Mouse (Mus musculus): ENCODE data around the gene Olfr1532-ps1. TPM values are rescaled to one million over a fixed set of nuclear protein-coding genes. Genes with fewer than 3 reads are reported as not detected.
"Not testable (repeated sequence)": the region's sequence is repeated elsewhere in the genome, so short reads cannot be mapped to it uniquely, and the experiment has no call there.

The Olfr1532-ps1 gene
- not detected in 2 replicates for polyA plus RNA-seq (2016; fragmentation: Nextera tagmentation; extraction: Ambion mirVana)

DNA sequence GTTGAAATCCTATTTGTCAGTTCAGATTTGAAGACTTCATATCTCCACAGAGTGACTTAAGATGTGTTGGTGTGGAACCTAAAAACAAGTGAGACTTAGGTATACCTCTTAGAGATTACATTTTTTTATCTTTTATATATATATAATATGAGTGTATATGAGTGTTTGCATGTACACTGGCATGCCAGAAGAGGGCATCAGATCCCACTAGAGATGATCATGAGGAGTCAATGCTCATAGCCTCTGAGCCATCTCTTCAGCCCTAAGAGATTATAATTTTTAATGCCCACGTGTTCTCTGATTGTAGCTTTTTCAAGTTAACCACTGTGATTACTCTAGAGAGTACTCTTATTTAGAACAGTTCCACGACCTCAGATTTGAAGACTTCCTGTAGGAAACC, at the start of gene Olfr1532-ps1:
Gene Olfr1532-ps1, plus strand, starts transcription at position 326 of the 400 bp plus-strand sequence.
- Histone ChIP-seq H3K4me3 (no peak within 1 kb of the TSS), H3K36me3 (no peaks in the 10 kb centered on the region), H3K4me2 (replicated peaks) (no peak within 1 kb of the TSS), H3K9ac (replicated peaks) (no peak within 1 kb of the TSS), H3K9me3 (no peaks in the 10 kb centered on the region), H3K27me3 (no peaks in the 10 kb centered on the region), H3K4me1 (no peaks in the 10 kb centered on the region), H3K27ac (replicated peaks) (no peak within 1 kb of the TSS)
- WGBS: 58% methylated on average over 2 of the region's 2 CpGs
- ATAC-seq (ENCODE audit: low FRiP score, low read depth): no peak

DNA sequence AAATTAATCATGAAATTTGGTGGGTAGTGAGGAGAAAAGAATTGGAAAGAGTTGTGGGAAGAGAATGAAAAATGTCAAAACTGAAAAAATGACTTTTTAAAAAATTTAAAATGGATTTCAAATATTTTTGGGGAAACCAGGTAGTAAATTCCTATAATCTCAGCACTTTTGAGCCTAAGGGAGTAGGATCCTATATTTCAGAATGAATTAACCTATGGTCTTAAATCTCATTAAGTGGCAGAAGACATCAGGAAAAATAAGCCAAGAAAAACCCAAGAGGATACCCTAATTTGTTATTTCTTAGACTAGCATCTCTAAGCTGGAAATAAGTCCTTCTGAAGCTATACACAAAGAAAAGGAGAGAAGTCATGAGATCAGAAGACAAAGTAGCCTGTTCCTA, 44.9 kb upstream of the Olfr1532-ps1 start, which contains the start of gene Olfr704:
Gene Olfr704, plus strand, starts transcription at position 301 of the 400 bp plus-strand sequence.
- H3K9ac ChIP-seq (replicated peaks): no peak within 1 kb of the TSS
- H3K9me3 ChIP-seq: no peaks in the 10 kb centered on the region
- no peaks in the 10 kb centered on the region for H3K27me3 ChIP-seq
- H3K4me3 ChIP-seq: no peak within 1 kb of the TSS
- ATAC-seq (ENCODE audit: low FRiP score, low read depth): no peak
- no peak within 1 kb of the TSS for H3K4me2 ChIP-seq (replicated peaks)
- H3K4me1 ChIP-seq: no peaks in the 10 kb centered on the region
- H3K36me3 ChIP-seq: no peaks in the 10 kb centered on the region
- no peak within 1 kb of the TSS for H3K27ac ChIP-seq (replicated peaks)

DNA sequence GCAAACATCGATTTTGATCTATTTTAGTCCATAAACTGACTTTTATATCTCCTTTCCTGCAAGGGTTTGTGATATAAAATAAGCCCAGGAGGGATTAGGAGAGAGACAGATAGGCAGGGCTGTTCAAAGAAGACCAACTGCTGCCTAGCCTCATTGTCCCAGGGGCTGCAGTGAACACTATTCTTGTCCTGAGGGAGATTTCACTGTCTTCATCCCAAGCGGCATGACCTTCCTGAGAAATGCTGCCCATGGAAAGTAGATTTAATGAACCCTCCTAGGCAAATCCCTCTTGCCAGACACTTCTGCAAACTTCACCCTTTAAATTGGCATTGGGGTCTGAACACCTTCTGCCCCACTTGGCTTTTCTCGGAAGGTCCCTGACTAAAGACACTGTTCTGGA, 31.0 kb upstream of the Olfr1532-ps1 start, which contains the start of gene Olfr705:
Gene Olfr705, minus strand, starts transcription at position 101 of the 400 bp plus-strand sequence.
- no peak for ATAC-seq (ENCODE audit: low FRiP score, low read depth)
- 77% methylated on average over 3 of the region's 3 CpGs for WGBS

DNA sequence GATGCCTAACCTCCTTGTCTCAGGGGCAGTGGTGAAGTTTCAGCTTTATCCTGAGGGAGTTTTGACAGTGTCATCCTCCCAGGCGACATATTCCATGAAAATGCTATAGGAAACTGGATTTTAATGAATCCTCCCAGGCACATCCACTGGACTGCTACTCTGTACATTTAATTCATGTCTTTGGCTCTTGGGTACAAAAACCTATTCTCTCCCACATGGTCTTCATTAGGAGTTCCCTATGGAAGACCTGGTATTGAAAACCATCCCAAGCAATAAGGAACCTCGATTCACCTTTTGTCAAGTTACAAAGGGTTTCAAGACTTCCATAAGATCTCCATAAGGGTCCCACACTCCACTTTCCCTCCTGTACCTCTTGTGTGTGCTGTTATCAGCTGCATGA, 19.7 kb upstream of the Olfr1532-ps1 start, which contains the start of gene Olfr706:
Gene Olfr706, minus strand, starts transcription at position 101 of the 400 bp plus-strand sequence.
- H3K9ac ChIP-seq (replicated peaks): no peak within 1 kb of the TSS
- H3K4me2 ChIP-seq (replicated peaks): no peak within 1 kb of the TSS
- H3K27me3 ChIP-seq: no peaks in the 10 kb centered on the region
- H3K36me3 ChIP-seq: no peaks in the 10 kb centered on the region
- ATAC-seq (ENCODE audit: low FRiP score, low read depth): no peak
- no peak within 1 kb of the TSS for H3K27ac ChIP-seq (replicated peaks)
- H3K9me3 ChIP-seq: no peaks in the 10 kb centered on the region
- H3K4me1 ChIP-seq: no peaks in the 10 kb centered on the region
- 86% methylated on average over 2 of the region's 2 CpGs for WGBS
- no peak within 1 kb of the TSS for H3K4me3 ChIP-seq

More for the DNA sequence above, 31.0 kb upstream of the Olfr1532-ps1 start, which contains the start of gene Olfr705:
- Histone ChIP-seq H3K27ac (replicated peaks) (no peak within 1 kb of the TSS), H3K9ac (replicated peaks) (no peak within 1 kb of the TSS), H3K4me1 (no peaks in the 10 kb centered on the region), H3K27me3 (no peaks in the 10 kb centered on the region), H3K9me3 (no peaks in the 10 kb centered on the region), H3K4me3 (no peak within 1 kb of the TSS), H3K36me3 (no peaks in the 10 kb centered on the region), H3K4me2 (replicated peaks) (no peak within 1 kb of the TSS)

DNA sequence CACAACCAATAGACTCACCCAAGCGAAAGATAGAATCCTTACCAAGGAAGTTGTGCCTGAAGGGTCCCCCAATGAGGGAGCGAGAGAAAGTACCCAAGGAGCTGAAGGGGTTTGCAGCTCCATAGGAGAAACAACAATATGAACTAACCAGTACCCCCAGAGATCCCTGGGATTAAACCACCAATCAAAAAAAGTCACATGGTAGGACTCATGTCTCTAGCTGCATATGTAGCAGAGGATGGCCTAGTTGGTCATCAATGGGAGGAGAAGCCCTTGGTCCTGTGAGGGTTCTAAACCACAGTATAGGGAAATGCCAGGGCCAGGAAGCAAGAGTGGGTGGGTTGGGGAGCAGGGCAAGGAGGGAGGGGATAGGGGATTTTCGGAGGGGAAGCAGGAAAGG, 6.7 kb upstream of the Olfr1532-ps1 start, which contains the start of gene Olfr707:
Gene Olfr707, minus strand, starts transcription at position 101 of the 400 bp plus-strand sequence.
- not testable (repeated sequence) for H3K4me1 ChIP-seq; H3K4me3 ChIP-seq; H3K9me3 ChIP-seq; H3K4me2 ChIP-seq (replicated peaks); H3K27ac ChIP-seq (replicated peaks); H3K9ac ChIP-seq (replicated peaks); ATAC-seq (ENCODE audit: low FRiP score, low read depth); H3K27me3 ChIP-seq; H3K36me3 ChIP-seq
- WGBS: 85% methylated on average over 3 of the region's 3 CpGs

DNA sequence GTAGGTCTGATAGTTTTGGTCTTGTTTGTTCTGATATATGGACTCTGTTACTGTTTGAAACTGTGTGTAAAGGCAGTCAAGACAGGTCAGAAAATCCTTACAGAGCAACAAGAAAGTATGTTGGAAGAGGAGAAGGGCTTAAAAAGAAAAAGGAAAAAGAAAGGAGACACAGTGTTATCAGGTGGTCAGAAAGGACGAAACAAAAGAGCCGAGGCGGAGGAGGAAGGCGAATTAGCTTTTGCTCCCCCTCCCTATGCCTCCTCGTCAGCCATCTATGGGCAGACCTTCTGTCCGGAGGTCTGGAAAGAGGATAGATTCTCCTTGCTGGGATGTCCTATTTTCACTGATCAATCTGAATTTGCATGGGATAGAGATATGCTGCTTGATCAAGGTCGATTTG, 13.2 kb downstream of the Olfr1532-ps1 start:
- not testable (repeated sequence) for H3K27ac ChIP-seq (replicated peaks); H3K9me3 ChIP-seq; H3K4me3 ChIP-seq; H3K9ac ChIP-seq (replicated peaks); H3K4me1 ChIP-seq; H3K4me2 ChIP-seq (replicated peaks); H3K27me3 ChIP-seq; H3K36me3 ChIP-seq; ATAC-seq (ENCODE audit: low FRiP score, low read depth)
- 89% methylated on average over 7 of the region's 7 CpGs for WGBS

DNA sequence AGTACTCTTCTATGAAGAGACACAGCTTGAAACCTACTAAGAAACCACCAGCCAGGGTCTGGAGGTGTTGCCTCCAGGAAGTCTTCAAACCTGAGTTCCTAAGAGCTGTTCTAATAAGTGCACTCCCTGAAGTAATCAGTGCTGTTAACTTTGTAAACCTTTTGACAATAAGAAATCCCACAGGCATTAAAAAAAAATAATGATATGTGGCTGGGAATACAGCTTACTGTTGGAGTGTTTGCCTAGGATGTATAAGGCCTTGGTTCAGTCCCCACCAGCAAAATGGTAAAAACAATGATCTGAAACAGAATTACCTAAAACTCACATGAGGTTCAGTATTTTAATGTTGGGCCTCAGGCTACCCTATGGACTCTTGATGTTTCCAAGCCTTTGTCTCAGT, 24.3 kb downstream of the Olfr1532-ps1 start, which contains the start of gene Olfr709-ps1:
Gene Olfr709-ps1, minus strand, starts transcription at position 101 of the 400 bp plus-strand sequence.
- Histone ChIP-seq H3K9me3 (no peaks in the 10 kb centered on the region), H3K27ac (replicated peaks) (no peak within 1 kb of the TSS), H3K4me1 (no peaks in the 10 kb centered on the region), H3K9ac (replicated peaks) (no peak within 1 kb of the TSS), H3K4me3 (no peak within 1 kb of the TSS), H3K36me3 (no peaks in the 10 kb centered on the region), H3K4me2 (replicated peaks) (no peak within 1 kb of the TSS), H3K27me3 (no peaks in the 10 kb centered on the region)
- ATAC-seq (ENCODE audit: low FRiP score, low read depth): no peak

DNA sequence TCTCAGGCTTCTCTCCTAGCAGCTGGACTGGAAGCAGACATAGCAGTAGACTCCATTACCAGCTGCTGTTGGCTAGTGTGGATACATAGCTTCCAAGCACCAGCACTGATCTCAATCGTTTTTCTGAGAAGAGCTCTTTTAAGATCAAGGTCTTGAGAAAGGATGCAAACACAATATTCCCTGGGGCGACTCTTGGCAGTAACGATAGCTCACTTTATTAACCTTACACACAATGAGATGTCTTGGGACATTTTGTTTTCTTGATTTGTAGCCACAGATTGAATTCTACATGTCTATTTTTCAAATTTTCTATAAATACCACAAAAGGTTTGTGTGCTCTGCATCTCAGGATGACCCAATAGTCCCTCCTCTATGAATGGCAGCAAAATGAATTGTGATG, 40.4 kb downstream of the Olfr1532-ps1 start, which contains the start of gene Olfr710:
Gene Olfr710, minus strand, starts transcription at position 101 of the 400 bp plus-strand sequence.
- Histone ChIP-seq H3K9ac (replicated peaks) (no peak within 1 kb of the TSS), H3K4me3 (no peak within 1 kb of the TSS), H3K9me3 (no peaks in the 10 kb centered on the region), H3K4me2 (replicated peaks) (no peak within 1 kb of the TSS), H3K36me3 (no peaks in the 10 kb centered on the region), H3K4me1 (no peaks in the 10 kb centered on the region), H3K27me3 (no peaks in the 10 kb centered on the region), H3K27ac (replicated peaks) (no peak within 1 kb of the TSS)
- 80% methylated on average over 3 of the region's 3 CpGs for WGBS
- ATAC-seq (ENCODE audit: low FRiP score, low read depth): no peak

DNA sequence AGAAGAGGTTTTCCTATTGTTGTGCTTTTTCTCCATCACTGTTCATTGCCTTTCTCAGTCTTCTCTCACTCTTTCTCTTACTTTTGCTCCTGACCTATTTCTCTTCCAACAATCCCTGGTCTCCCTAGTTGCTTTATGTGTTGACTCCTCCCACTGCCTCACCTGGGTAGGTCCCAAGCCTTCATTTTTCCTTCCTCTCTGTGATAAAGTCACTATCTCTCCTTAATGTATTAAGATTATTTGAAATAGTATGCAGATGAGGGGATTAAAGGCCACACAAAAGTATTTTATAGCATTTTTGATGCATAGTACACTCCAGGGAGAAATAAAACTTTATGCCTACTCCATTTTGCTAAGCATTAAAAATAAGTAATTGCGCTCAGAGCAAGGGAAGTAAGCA, 56.0 kb downstream of the Olfr1532-ps1 start, which contains the start of gene Olfr6:
Gene Olfr6, minus strand, starts transcription at position 101 of the 400 bp plus-strand sequence.
- no peak within 1 kb of the TSS for H3K9ac ChIP-seq (replicated peaks)
- H3K4me1 ChIP-seq: no peaks in the 10 kb centered on the region
- H3K4me2 ChIP-seq (replicated peaks): no peak within 1 kb of the TSS
- H3K4me3 ChIP-seq: no peak within 1 kb of the TSS
- H3K27me3 ChIP-seq: no peaks in the 10 kb centered on the region
- ATAC-seq (ENCODE audit: low FRiP score, low read depth): no peak
- WGBS: 94% methylated on average over 1 of the region's 1 CpGs
- no peak within 1 kb of the TSS for H3K27ac ChIP-seq (replicated peaks)
- no peaks in the 10 kb centered on the region for H3K36me3 ChIP-seq
- no peaks in the 10 kb centered on the region for H3K9me3 ChIP-seq

Other genes with a start within 250 kb of the Olfr1532-ps1 start
- gene Olfr693, start 227.4 kb upstream of the Olfr1532-ps1 start, polyA plus RNA-seq (2016; fragmentation: Nextera tagmentation; extraction: Ambion mirVana): not detected in 2 replicates
- gene Olfr694, start 216.2 kb upstream of the Olfr1532-ps1 start, polyA plus RNA-seq (2016; fragmentation: Nextera tagmentation; extraction: Ambion mirVana): not detected in 2 replicates
- gene Olfr695, start 191.6 kb upstream of the Olfr1532-ps1 start, polyA plus RNA-seq (2016; fragmentation: Nextera tagmentation; extraction: Ambion mirVana): not detected in 2 replicates
- not detected in 2 replicates for gene Olfr697, start 165.6 kb upstream of the Olfr1532-ps1 start, polyA plus RNA-seq (2016; fragmentation: Nextera tagmentation; extraction: Ambion mirVana)
- not detected in 2 replicates for gene Olfr698, start 152.6 kb upstream of the Olfr1532-ps1 start, polyA plus RNA-seq (2016; fragmentation: Nextera tagmentation; extraction: Ambion mirVana)
- gene Olfr699, start 114.8 kb upstream of the Olfr1532-ps1 start, polyA plus RNA-seq (2016; fragmentation: Nextera tagmentation; extraction: Ambion mirVana): not detected in 2 replicates
- not detected in 2 replicates for gene Olfr700, start 99.2 kb upstream of the Olfr1532-ps1 start, polyA plus RNA-seq (2016; fragmentation: Nextera tagmentation; extraction: Ambion mirVana)
- gene Olfr701, start 93.9 kb upstream of the Olfr1532-ps1 start, polyA plus RNA-seq (2016; fragmentation: Nextera tagmentation; extraction: Ambion mirVana): not detected in 2 replicates
- not detected in 2 replicates for gene Olfr702, start 74.1 kb upstream of the Olfr1532-ps1 start, polyA plus RNA-seq (2016; fragmentation: Nextera tagmentation; extraction: Ambion mirVana)
- not detected in 2 replicates for gene Olfr703, start 64.6 kb upstream of the Olfr1532-ps1 start, polyA plus RNA-seq (2016; fragmentation: Nextera tagmentation; extraction: Ambion mirVana)
- not detected in 2 replicates for gene Olfr704, start 44.8 kb upstream of the Olfr1532-ps1 start, polyA plus RNA-seq (2016; fragmentation: Nextera tagmentation; extraction: Ambion mirVana)
- gene Olfr705, start 31.1 kb upstream of the Olfr1532-ps1 start, polyA plus RNA-seq (2016; fragmentation: Nextera tagmentation; extraction: Ambion mirVana): not detected in 2 replicates
- not detected in 2 replicates for gene Olfr706, start 19.8 kb upstream of the Olfr1532-ps1 start, polyA plus RNA-seq (2016; fragmentation: Nextera tagmentation; extraction: Ambion mirVana)
- gene Olfr707, start 6.8 kb upstream of the Olfr1532-ps1 start, polyA plus RNA-seq (2016; fragmentation: Nextera tagmentation; extraction: Ambion mirVana): not detected in 2 replicates
- gene Olfr709-ps1, start 24.2 kb downstream of the Olfr1532-ps1 start, polyA plus RNA-seq (2016; fragmentation: Nextera tagmentation; extraction: Ambion mirVana): not detected in 2 replicates
- not detected in 2 replicates for gene Olfr710, start 40.3 kb downstream of the Olfr1532-ps1 start, polyA plus RNA-seq (2016; fragmentation: Nextera tagmentation; extraction: Ambion mirVana)
- gene Olfr6, start 55.9 kb downstream of the Olfr1532-ps1 start, polyA plus RNA-seq (2016; fragmentation: Nextera tagmentation; extraction: Ambion mirVana): not detected in 2 replicates
- gene Olfr711, start 67.5 kb downstream of the Olfr1532-ps1 start, polyA plus RNA-seq (2016; fragmentation: Nextera tagmentation; extraction: Ambion mirVana): not detected in 2 replicates
- not detected in 2 replicates for gene Olfr2, start 98.1 kb downstream of the Olfr1532-ps1 start, polyA plus RNA-seq (2016; fragmentation: Nextera tagmentation; extraction: Ambion mirVana)
- not detected in 2 replicates for gene Olfr713, start 123.2 kb downstream of the Olfr1532-ps1 start, polyA plus RNA-seq (2016; fragmentation: Nextera tagmentation; extraction: Ambion mirVana)
- not detected in 2 replicates for gene Olfr714, start 163.0 kb downstream of the Olfr1532-ps1 start, polyA plus RNA-seq (2016; fragmentation: Nextera tagmentation; extraction: Ambion mirVana)
- gene Olfr17, start 185.2 kb downstream of the Olfr1532-ps1 start, polyA plus RNA-seq (2016; fragmentation: Nextera tagmentation; extraction: Ambion mirVana): not detected in 2 replicates
- not detected in 2 replicates for gene Olfr715b, start 202.4 kb downstream of the Olfr1532-ps1 start, polyA plus RNA-seq (2016; fragmentation: Nextera tagmentation; extraction: Ambion mirVana)
- not detected in 2 replicates for gene Olfr715, start 223.1 kb downstream of the Olfr1532-ps1 start, polyA plus RNA-seq (2016; fragmentation: Nextera tagmentation; extraction: Ambion mirVana)
- not detected in 2 replicates for gene Olfr716, start 230.3 kb downstream of the Olfr1532-ps1 start, polyA plus RNA-seq (2016; fragmentation: Nextera tagmentation; extraction: Ambion mirVana)